Mouse (Mus musculus) cerebellum, postnatal 10 days (tissue): Measurements from ENCODE around the gene Tmem52.

Experiments
- DNase-seq, 2 experiments: peaks; one replicate each; pipeline ENCODE4 v3.0.0; 2021; ENCODE audit warnings: mixed read lengths in 2 of 2

The Tmem52 gene

DNA sequence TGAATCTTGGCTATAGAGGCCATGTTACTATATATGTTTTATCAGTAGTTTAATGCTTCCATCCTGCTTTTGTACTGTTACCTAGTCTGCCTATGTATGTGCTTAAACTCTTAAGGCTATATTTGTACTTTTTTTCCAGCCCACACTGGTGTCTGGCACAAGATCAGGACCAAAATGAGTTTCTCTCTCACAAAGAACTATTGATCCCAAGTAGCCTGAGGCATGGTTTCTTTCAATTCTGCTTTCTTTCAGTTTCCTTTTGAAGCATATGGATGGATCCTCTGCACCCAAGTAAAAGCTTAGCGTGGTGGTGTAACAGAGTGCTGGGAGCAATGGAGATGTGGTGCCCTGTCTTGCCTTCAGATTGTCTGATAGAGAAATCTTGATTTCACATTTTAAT lies 42.1 kb downstream of the Tmem52 start:
- no peak for DNase-seq

DNA sequence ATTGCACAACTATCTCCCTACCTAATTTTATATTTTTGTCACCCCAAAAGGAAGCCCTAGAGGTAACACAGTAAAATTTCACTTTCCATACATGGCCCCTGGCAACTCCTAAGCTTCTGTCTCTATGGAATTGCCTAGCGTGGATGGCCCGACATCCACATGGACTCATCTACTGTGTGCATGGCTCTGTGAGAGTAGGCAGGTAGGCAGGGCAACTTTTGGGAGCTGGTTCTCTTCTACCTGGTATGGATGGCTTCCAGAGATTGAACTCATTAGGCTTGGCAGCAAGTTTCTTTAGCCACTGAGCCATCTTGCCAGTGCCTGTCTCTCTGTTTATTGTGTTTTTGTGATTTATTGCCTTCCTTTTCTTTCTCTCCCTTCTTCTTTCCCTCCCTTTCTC lies 45.9 kb downstream of the Tmem52 start:
- no peak for DNase-seq

DNA sequence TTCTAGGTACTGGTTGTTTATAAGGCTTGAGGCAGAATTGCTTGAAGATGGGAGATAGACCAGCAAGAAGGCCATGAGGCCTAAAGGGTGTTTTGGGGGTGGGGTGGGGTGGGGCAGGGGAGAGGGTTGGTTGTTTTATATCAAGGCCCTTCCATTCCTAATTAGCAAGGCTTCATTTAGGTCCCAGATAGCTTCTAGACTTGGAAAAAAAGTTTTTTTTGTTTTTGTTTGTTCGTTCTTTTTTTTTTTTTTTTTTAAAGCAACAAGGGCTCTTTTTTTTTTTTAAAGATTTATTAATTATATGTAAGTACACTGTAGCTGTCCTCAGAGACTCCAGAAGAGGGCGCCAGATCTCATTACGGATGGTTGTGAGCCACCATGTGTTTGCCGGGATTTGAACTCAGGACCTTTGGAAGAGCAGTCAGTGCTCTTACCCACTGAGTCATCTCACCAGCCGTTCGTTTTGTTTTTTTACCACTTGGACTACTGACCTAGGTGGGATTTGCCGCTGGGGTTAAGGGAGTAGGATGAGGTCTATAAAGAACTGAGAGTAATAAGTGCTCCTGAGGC lies 49.1 kb downstream of the Tmem52 start:
- no peak for DNase-seq
